ENCODE assay signal across 1 mouse cellular context in the genomic region with DNA sequence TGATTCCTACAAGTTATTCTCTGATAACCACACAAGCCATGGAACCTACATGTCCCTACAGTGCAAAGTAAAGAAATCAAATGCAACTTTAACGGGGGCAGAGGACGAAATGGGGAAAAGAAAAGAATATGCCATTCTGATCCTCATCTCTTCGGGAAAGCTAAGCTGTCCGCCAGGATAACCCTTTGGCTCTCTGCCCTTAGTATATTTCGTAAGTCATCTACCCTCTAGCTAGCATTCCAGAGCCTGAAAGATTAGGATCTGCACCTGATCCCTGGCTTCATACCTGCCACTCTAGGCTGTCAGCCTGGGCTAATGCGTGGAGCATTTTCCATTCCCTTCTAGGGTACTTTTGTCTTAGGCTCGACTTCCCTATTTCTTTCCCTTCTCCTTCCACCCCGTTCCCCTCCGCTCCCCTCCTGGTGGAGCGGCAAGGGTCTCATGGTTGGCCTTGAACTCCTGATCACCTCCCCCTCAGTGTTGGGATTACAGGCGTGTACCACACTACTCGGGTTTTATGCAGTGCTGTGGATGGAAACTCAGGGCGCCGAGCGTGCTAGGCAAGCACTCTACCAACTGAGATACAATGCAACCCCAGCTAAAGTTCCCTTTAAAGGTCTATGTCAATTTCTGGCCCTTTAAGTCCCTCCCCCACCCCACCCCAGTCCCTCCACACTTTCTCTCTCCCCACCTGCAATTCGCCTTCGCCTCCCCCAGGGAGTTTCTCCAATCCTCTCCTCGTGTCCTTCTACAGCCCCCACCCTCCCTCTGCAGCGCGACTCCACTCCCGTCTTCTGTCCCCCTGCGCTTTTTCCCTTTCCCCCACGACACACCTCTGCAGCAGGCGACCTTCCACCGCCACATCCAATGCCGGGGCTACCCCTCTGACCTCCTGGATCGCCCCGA.
TF ChIP-seq lines count a peak whose summit lies in the region.

No protein-coding gene starts in this region.

TF ChIP-seq in C2C12, 6 proteins besides CTCF, POLR2A, EP300 and RAD21 (continued from another document):
- TF ChIP-seq USF1 (IDR thresholded peaks at IDR 0.05; ENCODE audit: low read depth) (no peak), MAX (IDR thresholded peaks at IDR 0.05) (no peak), CEBPB (IDR thresholded peaks at IDR 0.05; ENCODE audit: low read depth) (no peak)
